Mouse (Mus musculus): ENCODE measurements at regions not wholly inside any gene's neighbourhood (a gene's known extent, or its start where the extent isn't known, plus 50 kb on each side); places are given as distances from the start of the nearest gene placed in this dataset.

DNA sequence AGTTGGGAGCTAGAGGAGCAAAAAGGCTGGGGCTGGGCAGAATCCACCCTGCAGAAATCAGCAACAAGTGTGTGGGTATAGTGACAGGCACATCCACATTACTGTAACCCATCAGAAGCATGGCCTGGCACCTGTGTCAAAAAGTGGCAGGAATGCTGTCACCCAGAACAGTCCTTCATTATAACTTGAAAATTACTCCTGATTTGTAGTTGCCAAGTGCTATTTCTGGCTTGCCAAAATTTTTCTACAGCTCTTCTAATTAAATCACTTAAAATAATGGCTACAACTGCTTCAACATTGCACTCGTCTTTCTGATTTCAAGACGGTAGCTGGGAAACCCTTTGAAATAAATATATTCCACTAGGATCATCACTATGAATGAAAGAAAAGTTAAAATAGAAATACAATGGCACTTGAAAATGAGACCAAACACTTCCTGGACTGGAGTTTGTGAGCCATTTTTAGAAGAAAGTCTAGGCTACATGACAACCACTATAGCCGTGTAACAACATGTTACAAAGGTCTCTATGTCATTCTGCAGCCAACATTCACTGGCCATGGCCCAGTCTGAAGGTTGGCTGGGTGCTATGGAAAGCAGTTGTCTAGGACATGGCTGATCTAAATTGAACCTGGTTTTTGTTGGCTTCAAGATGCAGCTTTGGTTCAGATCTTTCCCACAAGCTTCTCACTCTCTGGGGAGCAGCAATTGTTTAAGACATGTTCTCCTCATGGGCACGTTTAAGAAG lies 190.6 kb upstream of the Tapt1 start:
- no peaks in the 10 kb centered on the region for H3K4me1 ChIP-seq (replicated peaks)
- WGBS: 83% methylated on average over 4 of the region's 4 CpGs
- H3K9ac ChIP-seq: no peak overlapping the region
- no peaks in the 10 kb centered on the region for H3K9me3 ChIP-seq
- H3K4me3 ChIP-seq: no peak overlapping the region
- H3K27me3 ChIP-seq: no peaks in the 10 kb centered on the region
- no peaks in the 10 kb centered on the region for H3K36me3 ChIP-seq
- H3K27ac ChIP-seq: no peak overlapping the region
- no peak overlapping the region for H3K4me2 ChIP-seq
- ATAC-seq (ENCODE audit: low FRiP score): no peak

DNA sequence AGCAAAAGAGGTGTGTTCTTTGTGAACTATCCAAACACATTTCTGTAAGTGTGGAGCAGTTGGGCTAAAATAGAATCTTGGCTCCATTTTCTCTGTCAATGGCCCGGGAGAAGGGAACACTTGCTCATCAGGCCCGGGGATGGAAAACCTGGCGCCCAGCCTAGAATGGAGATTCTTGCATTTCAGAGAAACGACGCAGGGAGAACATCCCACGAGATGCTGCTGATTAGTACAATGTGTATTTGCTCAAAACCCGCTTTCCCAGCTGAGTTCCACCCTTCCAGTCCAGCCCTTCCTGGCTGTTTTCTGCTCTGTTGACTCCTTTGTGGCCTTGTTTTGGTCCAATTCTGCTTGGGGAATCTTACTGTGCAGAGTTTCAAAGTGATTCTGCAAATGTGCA lies 188.0 kb upstream of the Tapt1 start:
- Histone ChIP-seq H3K9ac (no peak overlapping the region), H3K27me3 (no peaks in the 10 kb centered on the region), H3K27ac (no peak overlapping the region), H3K4me3 (no peak overlapping the region), H3K4me1 (replicated peaks) (no peaks in the 10 kb centered on the region), H3K9me3 (no peaks in the 10 kb centered on the region), H3K36me3 (no peaks in the 10 kb centered on the region), H3K4me2 (no peak overlapping the region)
- 47% methylated on average over 7 of the region's 7 CpGs for WGBS
- peak; percentile 54; the same call in 1 of the 2 replicates for ATAC-seq (ENCODE audit: low FRiP score)

- Histone ChIP-seq H3K9me3 (no peaks in the 10 kb centered on the region), H3K27ac (no peak overlapping the region), H3K9ac (no peak overlapping the region), H3K27me3 (no peaks in the 10 kb centered on the region), H3K4me2 (no peak overlapping the region), H3K36me3 (no peaks in the 10 kb centered on the region), H3K4me1 (replicated peaks) (no peaks in the 10 kb centered on the region), H3K4me3 (no peak overlapping the region)
- no peak for ATAC-seq (ENCODE audit: low FRiP score)
- WGBS: 81% methylated on average over 6 of the region's 6 CpGs
Observed at GRCm38 (mm10) chr5:44403300-44403699, 176.9 kb upstream of the Tapt1 start.

- H3K36me3 ChIP-seq: no peaks in the 10 kb centered on the region
- H3K4me2 ChIP-seq: no peak overlapping the region
- no peak overlapping the region for H3K27ac ChIP-seq
- no peaks in the 10 kb centered on the region for H3K9me3 ChIP-seq
- 67% methylated on average over 8 of the region's 8 CpGs for WGBS
- no peak for ATAC-seq (ENCODE audit: low FRiP score)
- H3K9ac ChIP-seq: no peak overlapping the region
- no peak overlapping the region for H3K4me3 ChIP-seq
- H3K27me3 ChIP-seq: no peaks in the 10 kb centered on the region
- no peaks in the 10 kb centered on the region for H3K4me1 ChIP-seq (replicated peaks)
Observed at GRCm38 (mm10) chr5:44400573-44401332, 174.3 kb upstream of the Tapt1 start.

DNA sequence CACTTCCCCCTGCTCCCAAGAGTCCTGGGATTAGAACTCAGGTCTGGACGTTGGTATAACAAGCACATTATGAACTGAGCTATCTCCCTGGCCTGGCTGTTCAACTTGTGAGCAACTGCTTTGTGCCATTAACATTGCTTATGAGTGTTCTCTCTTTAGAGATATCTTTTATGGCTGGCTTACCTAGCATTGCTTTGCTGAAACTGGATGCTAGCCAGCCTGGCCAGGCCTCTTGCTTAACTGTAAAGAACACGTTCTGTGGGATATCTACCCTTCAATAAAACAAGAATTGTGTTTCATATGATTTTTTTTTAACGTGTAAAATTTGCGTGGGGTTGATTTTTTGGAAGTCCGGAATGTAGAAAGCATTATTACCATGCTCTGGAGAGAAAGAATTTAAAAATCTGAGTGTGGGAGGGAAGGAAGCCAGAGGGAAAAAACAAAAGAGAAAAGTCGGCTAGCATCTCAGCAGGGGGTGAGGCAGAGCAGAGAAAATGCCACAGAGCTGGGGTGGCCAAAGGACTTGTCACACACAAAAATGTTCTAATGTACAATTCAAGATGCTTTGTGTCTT lies 160.9 kb upstream of the Tapt1 start:
- no peak for ATAC-seq (ENCODE audit: low FRiP score)
- H3K9ac ChIP-seq: no peak overlapping the region
- no peak overlapping the region for H3K4me2 ChIP-seq
- H3K9me3 ChIP-seq: no peaks in the 10 kb centered on the region
- no peaks in the 10 kb centered on the region for H3K36me3 ChIP-seq
- no peak overlapping the region for H3K27ac ChIP-seq
- H3K4me3 ChIP-seq: no peak overlapping the region
- H3K4me1 ChIP-seq (replicated peaks): peaks cover 9% of the 10 kb centered on the region; the same call in 1 of the 2 replicates
- no peaks in the 10 kb centered on the region for H3K27me3 ChIP-seq
- WGBS: 60% methylated on average over 6 of the region's 6 CpGs

DNA sequence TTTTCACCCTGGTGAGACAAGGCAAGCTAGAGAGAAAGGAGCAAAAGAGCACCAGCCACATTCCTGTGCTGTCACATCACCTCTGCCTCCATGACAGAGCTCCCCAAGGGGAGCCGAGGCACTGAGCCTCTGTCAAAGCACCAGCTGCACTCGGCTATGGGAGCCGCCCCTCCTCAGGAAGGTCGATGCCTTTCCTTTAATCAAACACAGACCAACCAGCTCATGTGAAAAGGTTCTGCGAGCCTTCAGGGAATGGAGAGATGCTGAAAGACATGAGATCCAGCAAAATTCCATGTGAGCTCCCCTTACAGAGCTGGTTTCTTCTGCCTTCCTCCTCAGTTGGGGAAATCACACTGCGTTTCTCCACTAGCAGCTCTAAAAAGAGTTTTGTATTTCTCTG lies 159.8 kb upstream of the Tapt1 start:
- H3K36me3 ChIP-seq: no peaks in the 10 kb centered on the region
- ATAC-seq (ENCODE audit: low FRiP score): no peak
- H3K4me1 ChIP-seq (replicated peaks): peaks cover 9% of the 10 kb centered on the region; the same call in 1 of the 2 replicates
- no peaks in the 10 kb centered on the region for H3K27me3 ChIP-seq
- no peak overlapping the region for H3K4me2 ChIP-seq
- no peak overlapping the region for H3K9ac ChIP-seq
- H3K9me3 ChIP-seq: no peaks in the 10 kb centered on the region
- H3K27ac ChIP-seq: no peak overlapping the region
- no peak overlapping the region for H3K4me3 ChIP-seq
- WGBS: 50% methylated on average over 6 of the region's 6 CpGs

GRCm38 (mm10) chr5:44383049-44383448 lies 156.6 kb upstream of the Tapt1 start:
- Histone ChIP-seq H3K4me2 (no peak overlapping the region), H3K9ac (no peak overlapping the region), H3K4me3 (no peak overlapping the region), H3K27ac (no peak overlapping the region), H3K9me3 (no peaks in the 10 kb centered on the region), H3K4me1 (replicated peaks) (peaks cover 9% of the 10 kb centered on the region; the same call in 1 of the 2 replicates), H3K27me3 (no peaks in the 10 kb centered on the region), H3K36me3 (no peaks in the 10 kb centered on the region)
- ATAC-seq (ENCODE audit: low FRiP score): no peak

- Histone ChIP-seq H3K4me3 (no peak overlapping the region), H3K4me1 (replicated peaks) (no peaks in the 10 kb centered on the region), H3K9me3 (no peaks in the 10 kb centered on the region), H3K9ac (no peak overlapping the region), H3K36me3 (no peaks in the 10 kb centered on the region), H3K27ac (no peak overlapping the region), H3K27me3 (no peaks in the 10 kb centered on the region), H3K4me2 (no peak overlapping the region)
- 39% methylated on average over 4 of the region's 4 CpGs for WGBS
- ATAC-seq (ENCODE audit: low FRiP score): no peak
Observed at GRCm38 (mm10) chr5:44370006-44370405, 143.6 kb upstream of the Tapt1 start.

- Histone ChIP-seq H3K4me2 (no peak overlapping the region), H3K9me3 (no peaks in the 10 kb centered on the region)
Observed at GRCm38 (mm10) chr5:44352324-44352723, 125.9 kb upstream of the Tapt1 start.

DNA sequence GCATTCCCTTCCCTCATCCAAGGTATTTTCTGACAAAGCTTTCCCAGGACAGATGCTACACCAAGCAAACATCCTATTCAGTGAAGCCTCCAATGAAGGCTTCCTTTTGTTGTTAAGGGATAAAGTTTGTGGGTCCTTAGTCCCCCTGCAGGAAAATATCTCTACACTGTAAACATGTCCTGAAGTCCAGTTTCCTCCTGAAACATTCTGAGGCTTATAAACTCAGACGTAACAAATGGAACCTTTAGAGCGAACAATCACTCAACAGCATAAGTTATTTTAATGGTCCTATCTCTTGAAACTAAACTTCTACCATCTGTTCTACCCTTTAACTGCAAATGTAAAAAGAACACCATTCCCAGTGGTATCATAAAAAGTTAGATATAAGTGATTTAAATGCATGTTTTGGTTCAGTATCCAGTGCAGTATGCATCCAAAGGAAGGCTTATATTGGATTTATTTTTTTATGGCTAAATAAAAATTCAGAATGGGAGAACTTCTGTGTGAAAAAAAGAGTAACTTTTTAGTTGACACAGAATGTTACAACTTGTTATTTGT lies 115.1 kb upstream of the Tapt1 start:
- no peak for ATAC-seq (ENCODE audit: low FRiP score)
- Histone ChIP-seq H3K4me3 (no peak overlapping the region), H3K36me3 (no peaks in the 10 kb centered on the region), H3K27me3 (no peaks in the 10 kb centered on the region), H3K27ac (no peak overlapping the region), H3K4me2 (no peak overlapping the region), H3K9me3 (no peaks in the 10 kb centered on the region), H3K4me1 (replicated peaks) (no peaks in the 10 kb centered on the region), H3K9ac (no peak overlapping the region)
- WGBS: 91% methylated on average over 2 of the region's 2 CpGs

More at GRCm38 (mm10) chr5:44352324-44352723, 125.9 kb upstream of the Tapt1 start:
- no peak overlapping the region for H3K4me3 ChIP-seq
- no peaks in the 10 kb centered on the region for H3K27me3 ChIP-seq
- ATAC-seq (ENCODE audit: low FRiP score): no peak
- H3K4me1 ChIP-seq (replicated peaks): no peaks in the 10 kb centered on the region
- no peaks in the 10 kb centered on the region for H3K36me3 ChIP-seq
- H3K9ac ChIP-seq: no peak overlapping the region
- 84% methylated on average over 1 of the region's 1 CpGs for WGBS
- H3K27ac ChIP-seq: no peak overlapping the region

- Histone ChIP-seq H3K27ac (no peak overlapping the region), H3K4me1 (replicated peaks) (no peaks in the 10 kb centered on the region), H3K27me3 (no peaks in the 10 kb centered on the region), H3K9ac (no peak overlapping the region), H3K4me2 (no peak overlapping the region), H3K9me3 (no peaks in the 10 kb centered on the region), H3K4me3 (no peak overlapping the region), H3K36me3 (no peaks in the 10 kb centered on the region)
- WGBS: 89% methylated on average over 4 of the region's 4 CpGs
- no peak for ATAC-seq (ENCODE audit: low FRiP score)
Observed at GRCm38 (mm10) chr5:44338662-44339061, 112.2 kb upstream of the Tapt1 start.

GRCm38 (mm10) chr5:44335756-44336155 lies 109.3 kb upstream of the Tapt1 start:
- H3K4me3 ChIP-seq: no peak overlapping the region
- WGBS: 90% methylated on average over 5 of the region's 5 CpGs

More at GRCm38 (mm10) chr5:44335756-44336155, 109.3 kb upstream of the Tapt1 start:
- Histone ChIP-seq H3K36me3 (no peaks in the 10 kb centered on the region), H3K9me3 (no peaks in the 10 kb centered on the region; the same call in 1 of the 2 replicates), H3K27ac (no peak overlapping the region), H3K4me1 (replicated peaks) (no peaks in the 10 kb centered on the region), H3K4me2 (no peak overlapping the region), H3K9ac (no peak overlapping the region), H3K27me3 (no peaks in the 10 kb centered on the region)
- ATAC-seq (ENCODE audit: low FRiP score): no peak

Measured in hindbrain, embryonic 13.5 days (tissue).